Mouse (Mus musculus) 416B (cell line): ENCODE data around the gene Lamtor5.
A peak's percentile ranks its signal among the peaks of the same experiment; 100 is the strongest.
"Not testable (repeated sequence)": the region's sequence is repeated elsewhere in the genome, so short reads cannot be mapped to it uniquely, and the experiment has no call there.

Source experiments
- DNase-seq: peaks from one replicate; pipeline ENCODE4 v3.0.0; 2011; ENCODE audit warnings: low read depth

Gene Lamtor5

DNA sequence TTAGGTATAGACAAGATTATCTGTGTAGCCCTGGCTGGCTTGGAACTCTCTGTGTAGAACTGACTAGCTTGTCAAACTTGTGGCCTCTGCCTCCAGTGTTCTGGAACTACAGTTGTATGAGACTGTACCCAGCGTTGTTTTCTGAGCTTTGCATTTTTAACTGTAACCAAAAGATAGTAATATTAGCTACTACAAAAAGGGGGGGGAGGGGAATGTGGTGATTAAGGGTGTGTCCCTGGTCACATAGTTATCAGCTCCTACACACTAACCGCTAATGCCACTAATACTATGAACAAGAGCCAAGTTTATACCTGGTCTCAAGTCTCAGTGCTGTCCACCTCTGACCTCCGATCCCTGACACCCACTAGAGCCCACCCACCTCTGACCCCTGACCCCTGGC lies 6.2 kb upstream of the Lamtor5 start:
- no peak for DNase-seq

DNA sequence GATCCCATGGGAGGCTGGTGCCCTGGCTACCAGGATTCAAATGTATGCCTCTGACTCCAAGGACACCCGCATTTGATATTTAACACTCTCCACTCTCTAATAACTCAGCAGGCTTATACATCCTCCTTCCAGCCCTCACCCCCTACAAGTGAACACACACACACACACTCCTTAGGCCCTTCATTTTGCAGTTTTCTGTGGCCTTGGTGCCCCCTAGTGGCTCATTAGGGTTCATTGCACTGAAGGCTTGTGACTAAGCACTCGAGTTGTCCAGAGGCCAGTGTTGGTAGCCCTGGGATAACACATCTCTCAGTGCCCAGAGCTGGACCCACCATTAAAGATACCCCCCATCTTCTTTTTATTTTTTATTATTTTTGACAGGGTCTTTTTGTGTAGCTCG lies 4.8 kb upstream of the Lamtor5 start:
- peak; percentile 77 for DNase-seq

DNA sequence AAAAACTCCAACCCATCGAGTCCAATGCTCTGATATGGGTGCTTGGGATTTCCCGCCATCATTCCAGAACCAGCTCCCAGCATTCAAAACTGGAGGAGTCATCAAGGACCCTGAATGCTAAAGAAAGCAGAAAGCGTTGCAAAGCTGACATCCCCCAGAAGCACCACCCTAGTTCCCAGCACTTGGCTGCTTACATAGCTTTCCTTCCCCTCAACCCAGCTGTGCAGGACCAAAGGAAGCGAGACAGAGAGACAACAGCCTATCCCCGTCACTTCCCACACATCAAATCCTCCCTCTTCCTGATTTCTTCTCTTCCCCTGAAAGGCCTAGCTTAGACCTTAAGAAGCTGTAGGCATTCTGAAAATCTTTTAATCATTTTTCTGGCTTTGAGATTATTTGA lies 3.3 kb upstream of the Lamtor5 start:
- no peak for DNase-seq

DNA sequence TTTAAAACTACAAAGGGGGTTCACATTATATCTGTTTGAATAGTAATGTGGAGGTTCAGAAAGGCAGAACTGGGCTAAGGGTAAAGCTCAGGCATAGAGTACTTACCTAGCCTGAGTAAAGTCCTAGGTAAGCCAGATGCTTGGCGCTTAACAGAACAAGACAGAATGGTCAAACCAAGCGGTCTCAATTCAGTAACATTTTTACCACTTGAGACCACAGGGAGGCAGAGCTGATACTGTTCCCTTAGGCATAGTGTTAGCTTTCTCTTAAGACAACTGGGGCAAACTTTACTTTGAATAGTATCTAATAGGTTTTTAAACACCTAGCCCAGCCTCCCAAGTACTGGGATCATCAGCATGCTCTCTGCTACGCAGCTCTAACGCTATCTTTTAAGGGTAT lies 2.7 kb upstream of the Lamtor5 start:
- DNase-seq, result peak; percentile 61

DNA sequence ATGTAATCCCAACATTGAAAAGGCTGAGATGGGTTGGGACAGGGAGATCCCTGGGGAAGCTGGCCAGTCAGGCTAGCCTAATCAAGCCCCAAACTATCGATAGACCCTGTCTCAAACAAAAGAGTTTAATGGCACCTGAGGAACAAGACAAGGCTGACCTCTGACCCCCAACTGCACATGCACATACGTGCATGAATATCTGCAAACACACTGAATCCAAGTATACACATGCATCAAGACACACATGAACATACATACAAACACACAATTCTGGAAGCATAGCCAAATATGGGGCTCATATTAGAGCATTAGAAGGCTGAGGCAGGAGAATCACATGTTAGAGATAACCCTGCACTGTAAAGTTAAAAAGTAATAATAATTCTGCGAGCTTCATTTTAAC lies 2.0 kb upstream of the Lamtor5 start:
- DNase-seq, result no peak

DNA sequence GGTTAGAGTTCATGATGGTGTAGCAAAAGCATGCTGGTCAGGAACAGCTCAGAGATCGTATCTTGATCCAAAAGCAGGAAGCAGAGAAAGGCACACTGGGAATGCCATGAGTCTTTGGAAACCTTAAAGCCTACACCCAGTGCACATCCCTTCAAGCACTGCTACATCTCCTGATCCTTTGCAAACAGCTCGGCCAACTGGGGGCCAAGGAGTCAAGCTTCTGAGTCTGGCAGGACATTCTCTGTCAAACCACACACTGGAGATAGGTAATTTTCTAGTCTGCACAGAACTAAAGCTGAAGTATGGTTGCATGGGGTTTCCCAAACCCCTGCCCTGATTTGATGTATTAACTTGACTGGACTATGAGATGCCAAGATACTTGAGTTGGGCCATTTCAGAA lies 7.5 kb downstream of the Lamtor5 start:
- no peak for DNase-seq

DNA sequence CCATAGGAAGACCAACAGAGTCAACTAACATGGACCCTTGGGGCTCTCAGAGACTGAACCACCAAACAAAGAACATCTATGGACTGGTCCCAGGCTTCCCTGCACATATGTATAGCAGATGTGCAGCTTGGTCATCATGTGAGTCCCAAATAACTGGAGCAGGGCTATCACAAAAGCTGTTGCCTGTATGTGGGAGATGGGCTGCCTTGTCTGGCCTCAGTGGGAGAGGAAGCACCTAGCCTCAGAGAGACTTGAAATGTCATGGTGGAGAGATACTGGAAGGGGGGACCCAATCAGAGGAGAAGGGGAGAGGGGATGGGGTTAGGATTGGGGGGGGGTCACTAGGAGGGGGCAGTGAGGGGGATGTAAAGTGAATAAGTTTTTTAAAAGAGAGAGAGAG lies 8.7 kb downstream of the Lamtor5 start:
- no peak for DNase-seq

DNA sequence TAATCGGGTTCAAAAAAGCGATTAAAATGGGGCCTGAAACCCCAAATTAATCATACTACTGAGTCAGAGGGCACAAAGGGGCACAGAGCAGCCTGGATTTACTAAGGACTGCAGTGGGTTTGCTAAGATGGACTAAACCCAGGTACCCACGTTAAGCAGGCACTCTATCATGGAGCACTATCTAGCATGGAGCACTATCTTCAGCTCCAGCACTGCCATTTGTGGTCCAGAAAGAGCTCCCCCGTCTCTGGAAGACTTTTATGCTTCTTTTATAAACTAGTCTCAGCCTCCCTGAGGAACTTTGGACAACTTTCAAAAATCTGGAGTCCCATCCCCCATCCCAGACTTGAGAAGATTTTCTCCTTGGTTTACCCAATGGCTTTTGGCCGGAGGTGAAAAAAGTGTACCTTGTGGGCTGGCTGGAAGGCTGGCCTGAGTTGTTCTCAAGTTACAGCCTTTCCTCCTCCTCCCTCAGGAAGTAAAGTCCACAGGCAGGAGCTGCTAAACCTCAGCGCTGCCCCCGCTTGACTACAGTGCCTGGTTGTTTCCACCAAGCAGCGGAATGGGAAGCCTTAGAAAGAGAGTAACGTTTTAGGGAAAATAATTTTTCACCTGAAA lies 12.2 kb downstream of the Lamtor5 start, which contains the start of gene Slc16a4:
Slc16a4 (plus strand) TSS at position 467 of the 618 bp plus-strand sequence.
- DNase-seq, result peak; percentile 87

DNA sequence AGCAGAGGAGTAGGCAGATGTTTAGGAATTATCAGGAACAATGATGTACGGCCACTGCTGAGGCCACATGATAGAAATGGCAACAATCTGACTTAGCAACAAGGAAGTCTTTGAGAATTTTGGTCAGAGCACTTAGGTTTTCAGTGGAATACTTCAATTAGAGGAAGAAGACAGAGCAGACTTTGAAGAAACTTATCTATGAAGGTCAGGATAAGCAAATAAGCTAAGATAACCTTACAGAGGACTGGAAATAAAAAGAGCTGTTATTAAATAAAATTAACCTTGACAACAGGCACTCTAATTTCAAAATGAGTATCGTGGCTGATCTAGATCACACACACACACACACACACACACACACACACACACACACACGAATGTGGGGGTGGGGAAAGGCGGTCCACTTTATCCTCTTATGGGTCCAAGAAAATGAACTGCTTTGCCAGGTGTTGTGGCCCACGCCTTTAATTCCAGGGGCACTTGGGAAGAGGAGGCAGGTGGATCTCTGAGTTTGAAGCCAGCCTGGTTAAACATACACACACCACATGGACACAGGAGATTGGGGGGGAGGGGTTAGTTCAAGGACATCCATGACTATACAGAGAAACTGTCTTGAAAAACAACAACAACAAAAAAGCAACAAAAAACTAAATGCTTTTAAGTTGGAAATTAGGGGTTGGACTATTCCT lies 17.2 kb downstream of the Lamtor5 start:
- no peak for DNase-seq

DNA sequence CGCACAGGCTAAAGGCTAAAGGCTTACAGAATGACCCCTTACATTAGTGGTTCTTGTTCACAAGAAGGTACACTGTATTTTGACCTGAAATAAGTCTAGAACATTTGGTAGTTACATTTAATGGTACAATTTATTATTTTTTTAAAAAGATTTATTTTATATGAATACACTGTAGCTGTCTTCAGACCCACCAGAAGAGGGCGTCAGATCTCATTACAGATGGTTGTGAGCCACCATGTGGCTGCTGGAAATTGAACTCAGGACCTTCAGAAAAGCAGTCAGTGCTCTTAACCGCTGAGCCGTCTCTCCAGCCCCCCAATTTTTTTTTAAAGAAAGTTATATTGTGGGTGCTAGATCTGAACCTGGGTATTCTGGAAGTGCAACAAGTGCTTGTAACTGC lies 18.3 kb downstream of the Lamtor5 start:
- not testable (repeated sequence) for DNase-seq

DNA sequence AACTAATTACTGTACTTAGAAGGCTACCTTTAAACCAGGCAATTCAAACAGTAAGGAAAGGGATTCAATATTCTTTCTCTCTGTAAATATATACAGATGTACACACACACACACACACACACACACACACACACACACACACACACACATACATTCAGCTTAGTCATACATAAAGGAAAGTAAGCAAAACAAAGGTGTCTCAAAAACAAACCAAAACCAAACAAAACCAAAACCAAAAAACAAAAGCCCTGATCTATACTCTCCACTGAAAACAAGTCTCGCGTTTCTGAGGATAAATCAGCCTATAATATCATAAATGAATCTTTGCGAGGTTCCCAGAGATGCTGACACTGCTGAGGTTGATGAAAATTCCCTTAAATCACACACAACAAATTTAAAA lies 38.7 kb downstream of the Lamtor5 start:
- DNase-seq, result no peak

DNA sequence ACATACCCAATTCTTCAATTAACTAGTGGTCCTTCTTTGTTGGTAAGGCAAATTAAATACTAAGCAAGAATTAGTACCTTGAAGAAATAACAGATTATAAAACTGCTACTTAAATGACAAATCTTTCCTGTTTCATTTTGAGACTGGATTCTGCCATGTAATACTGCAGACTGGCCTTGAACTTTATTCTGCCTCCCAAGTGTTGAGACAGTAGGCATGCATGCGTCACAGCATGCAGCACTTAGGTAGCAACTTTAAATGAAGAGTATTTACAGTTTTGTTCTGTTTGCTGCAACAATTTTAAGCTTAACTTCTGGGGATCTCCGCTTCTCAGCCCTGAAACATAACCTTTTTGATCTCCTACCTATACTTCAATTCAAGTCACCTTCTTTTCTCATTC lies 42.5 kb downstream of the Lamtor5 start:
- DNase-seq, result peak; percentile 28

DNA sequence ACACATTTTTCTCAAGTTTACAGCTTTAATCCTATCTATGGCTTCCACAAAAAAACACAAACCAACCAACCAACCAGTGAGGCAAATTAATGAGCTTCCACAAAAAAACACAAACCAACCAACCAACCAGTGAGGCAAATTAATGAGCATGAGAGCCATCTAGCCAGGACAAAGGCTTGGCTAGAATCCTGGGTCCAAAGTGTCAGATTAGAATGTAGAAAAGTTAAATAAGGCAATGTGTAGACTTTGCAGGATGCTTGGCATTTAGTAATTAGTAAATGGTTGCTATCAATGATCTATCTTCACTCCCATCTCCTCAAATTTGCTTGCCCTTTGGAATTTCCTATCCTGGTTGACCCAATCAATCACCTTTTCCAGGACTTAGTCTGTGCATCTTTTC lies 43.1 kb downstream of the Lamtor5 start:
- no peak for DNase-seq

DNA sequence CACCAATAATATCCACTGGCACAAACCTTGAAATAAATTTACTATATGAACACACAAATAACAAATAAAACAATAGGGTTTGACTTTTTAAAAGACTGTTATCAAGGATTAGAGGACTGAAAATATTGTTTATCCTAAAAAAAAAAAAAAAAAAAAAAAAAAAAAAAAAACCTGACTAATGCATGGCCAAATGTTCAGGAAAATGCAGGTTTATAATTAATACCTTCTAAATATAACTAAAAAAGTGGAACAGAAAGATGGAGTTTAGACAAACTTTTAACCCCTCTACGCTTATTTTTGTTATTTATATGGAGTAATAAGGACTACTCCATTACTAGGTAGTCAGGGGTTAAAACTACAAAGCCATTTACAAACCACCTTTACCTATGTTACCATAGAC lies 47.8 kb downstream of the Lamtor5 start:
- no peak for DNase-seq

DNA sequence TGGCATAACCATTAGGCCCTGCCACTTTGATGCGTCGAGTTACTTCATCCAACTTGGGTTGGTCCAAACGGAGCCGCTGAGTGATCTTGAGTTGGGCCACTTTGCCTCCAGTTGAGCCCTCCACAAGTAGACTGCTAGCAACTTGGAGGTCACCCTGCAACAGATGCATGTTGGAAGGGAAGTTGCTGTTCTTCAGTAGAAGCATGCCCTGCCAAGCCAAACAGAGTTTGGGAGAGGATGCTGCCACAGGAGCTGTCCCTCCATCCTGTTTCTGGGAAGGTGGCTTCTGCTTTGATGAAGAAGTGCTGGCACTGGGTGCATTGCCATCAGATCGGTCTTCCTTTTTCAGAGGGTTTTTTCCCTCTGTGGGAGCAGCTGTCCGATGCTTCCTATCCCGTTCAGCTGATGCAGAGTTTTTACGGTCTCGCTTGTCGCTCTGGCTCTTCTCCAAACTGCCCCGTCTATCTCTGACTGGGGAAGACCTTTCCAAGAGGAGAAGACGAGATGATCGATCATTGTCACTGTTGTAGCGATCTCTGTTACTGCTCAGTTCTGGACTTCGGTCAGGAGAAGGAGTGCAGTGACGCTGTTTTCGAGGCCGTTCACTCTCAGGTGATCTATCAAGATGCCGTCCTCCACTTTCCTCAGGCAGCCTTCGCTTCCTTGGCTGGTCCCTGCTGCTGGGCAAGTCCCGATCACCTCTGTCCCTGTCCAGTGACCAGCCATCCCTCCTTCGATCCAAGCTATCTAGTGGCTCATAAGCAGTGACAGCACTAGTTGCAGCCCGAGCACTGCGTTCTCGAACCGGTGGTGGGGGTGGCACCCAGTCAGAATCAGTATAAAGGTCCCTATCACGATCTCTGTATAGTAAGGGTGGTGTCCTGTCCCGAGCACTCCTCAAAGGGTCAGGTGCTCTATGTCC lies 52.1 kb downstream of the Lamtor5 start:
- no peak for DNase-seq

DNA sequence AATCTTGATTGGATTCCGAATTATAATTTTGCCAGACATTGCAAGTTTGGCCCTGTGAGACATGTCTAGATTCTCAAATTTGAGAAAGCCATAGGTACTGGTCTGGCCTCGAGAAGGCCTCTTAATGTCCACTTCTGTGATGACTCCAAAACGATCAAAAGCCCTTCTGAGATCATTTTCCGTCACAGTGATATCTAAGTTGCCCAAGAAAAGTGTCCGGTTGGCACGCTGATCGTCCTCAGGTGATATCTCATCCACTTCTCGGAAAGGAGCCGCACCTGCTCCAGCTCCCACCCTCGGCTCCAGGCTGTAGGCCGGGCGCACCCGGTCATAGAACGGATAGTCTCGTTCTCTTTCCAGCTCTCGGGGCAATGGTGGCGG lies 53.1 kb downstream of the Lamtor5 start:
- DNase-seq, result no peak

DNA sequence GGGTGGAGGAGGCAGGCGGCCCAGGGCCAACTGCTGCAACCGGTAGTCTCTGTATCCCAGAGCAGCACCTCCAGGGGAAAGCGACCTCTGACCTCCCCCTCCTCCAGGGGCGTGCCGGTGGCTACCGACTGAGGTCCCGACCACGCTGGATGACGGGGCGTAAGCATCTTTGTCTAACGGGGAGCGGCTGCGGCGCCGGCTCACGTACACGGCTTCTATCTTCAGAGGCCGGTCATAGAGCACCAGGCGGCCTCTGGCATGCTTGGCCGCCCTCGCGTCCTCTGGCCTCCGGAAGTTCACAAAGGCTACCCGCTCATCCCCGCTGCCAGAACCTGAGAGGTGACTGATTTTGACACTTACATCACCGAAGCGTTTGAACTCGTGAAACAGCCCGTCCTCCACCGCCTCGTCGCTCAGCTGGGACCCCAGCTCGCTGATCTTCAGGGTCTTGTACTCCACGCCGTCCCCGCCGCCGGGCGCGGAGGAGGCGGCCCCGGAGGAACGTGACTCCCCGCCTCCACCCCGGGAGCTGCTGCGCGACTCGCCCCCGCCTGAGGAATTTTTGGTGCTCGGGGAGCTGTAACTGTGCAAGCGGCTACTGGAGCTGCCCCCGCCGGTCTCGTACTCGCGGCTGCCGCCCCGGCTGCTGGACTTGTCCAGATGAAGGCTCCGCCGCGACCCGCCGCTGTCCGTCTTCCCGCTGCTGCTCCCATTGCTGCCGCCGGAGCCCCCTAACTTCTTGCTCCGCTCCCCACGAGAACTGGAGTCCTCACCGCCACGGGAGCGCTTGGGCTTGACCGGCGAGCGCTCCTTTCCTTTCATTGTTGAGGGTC lies 53.7 kb downstream of the Lamtor5 start:
- peak; percentile 31 for DNase-seq

DNA sequence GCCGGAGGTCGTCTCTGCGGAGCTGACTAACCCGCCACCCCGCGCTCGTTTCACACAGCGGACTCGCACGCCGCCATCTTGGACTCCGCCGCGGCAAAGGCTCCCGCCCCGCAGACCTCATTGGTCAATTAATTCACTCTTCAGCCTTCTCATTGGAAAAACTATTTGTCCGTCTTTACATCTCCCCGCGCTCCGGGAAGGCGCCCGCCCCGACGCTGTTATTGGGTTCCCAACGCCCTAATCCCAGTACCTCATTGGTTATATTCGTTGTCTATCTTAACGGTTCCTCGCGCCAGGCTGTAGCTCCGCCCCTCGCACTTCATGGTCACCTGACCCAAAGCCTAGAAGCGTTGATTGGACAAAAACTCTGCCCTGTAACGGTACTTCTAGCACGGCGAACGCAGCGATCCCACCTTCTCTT lies 54.3 kb downstream of the Lamtor5 start:
- DNase-seq, result peak; percentile 100
